Mouse (Mus musculus): ENCODE results near the gene Cdh4.

Cdh4 gene

DNA sequence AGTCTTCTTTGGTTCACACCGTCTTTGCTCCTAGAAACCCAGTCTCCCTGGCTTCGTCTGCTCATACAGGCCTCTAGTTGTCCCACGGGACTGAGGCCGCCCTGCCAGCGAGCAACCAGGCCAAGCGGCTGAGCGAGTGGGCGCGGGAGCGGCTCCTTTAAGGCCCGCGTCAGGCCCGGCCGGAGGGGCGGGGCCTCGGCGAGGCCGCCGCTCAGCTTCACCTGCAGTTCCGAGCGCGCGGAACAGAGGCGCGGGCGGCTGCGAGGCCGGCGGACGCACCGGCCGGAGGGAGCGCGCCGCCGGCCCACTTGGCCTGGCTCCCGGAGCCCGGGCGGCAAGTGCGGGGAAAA lies at the start of gene Cdh4:
Gene Cdh4 (plus strand): TSS at position 241 of the 350 bp plus-strand sequence.
- peak; percentile 72 for DNase-seq (ENCODE audit: low spot score)

DNA sequence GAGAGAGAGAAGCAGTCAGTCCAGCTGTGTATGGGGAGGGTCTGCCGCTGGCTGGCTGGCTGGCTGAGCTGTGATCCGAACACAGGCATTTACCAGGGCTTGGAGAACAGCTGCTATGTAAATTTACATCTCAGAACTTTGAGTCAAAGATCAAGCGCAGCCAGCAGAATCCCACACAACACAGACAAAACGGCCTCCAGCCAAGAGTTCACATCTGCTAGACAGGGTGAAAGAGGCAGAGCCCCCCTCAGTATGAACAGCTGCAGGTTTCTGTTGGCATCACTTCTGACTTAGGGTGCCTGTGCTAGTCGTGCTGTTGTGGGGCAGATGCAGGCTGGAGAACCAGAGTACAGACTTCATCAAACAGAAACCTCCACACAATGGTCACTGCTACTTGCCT lies 46.8 kb upstream of the Cdh4 start:
- DNase-seq (ENCODE audit: low spot score) = no peak

DNA sequence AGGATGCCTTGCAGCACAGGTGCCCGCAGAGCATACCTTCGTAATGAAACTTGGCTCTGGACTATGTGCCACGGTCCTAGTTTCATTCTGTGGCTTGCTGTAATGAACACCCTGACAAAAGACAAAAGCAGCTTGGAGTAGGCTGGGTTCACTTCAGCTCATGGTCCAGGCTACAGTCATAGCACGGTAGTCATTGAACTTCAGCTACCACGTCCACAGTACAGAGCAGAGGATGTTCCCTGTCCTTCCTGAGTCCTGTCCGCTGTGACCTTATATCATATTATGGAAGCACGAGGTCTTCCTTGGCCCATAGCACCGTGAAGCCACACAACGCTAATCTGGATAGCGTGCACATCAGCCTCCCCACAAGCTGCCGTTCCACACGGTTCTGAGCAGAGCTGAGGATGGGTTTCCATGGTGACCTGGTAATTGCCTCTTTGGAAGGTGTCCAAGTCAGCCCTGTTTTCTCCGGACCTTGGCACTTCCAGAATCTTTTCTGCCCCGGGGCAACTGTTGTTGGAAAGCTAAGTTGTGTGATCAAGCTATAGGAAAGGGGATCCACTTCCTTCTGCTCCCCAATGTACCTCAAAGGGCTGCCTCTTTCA lies 42.5 kb upstream of the Cdh4 start:
- DNase-seq (ENCODE audit: low spot score) = no peak

DNA sequence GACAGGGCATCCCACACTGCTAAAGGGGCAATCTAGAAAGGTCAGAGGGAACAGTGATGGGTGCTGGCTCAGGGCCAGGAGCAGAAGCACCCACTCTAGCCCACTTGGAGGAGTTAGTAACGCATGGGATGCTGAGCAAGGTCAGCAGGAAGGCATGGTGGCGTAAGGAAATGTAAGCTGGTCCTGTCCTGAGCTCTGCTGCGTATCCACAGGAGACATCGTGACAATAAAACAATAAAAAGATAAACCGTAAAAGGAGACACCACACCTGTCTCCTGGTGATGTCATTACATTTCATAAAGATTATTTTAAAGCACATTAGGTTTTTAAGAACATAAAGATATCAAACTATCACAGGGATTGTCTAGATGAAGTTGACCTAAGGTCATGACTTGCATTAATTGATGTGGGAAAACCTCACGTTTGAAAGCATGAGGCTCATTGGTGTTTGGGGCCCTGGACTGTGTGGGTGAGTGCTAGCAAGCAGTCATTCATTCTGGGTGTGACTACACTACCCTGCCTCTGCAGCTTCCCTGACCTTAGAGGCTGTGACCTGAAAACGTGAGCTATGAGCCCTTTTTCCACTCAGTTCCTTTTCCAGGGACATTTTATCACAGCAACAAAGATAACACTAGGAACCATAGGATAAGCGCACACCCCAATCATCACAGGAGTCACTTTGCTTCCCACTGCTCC lies 31.2 kb upstream of the Cdh4 start:
- no peak for DNase-seq (ENCODE audit: low spot score)

DNA sequence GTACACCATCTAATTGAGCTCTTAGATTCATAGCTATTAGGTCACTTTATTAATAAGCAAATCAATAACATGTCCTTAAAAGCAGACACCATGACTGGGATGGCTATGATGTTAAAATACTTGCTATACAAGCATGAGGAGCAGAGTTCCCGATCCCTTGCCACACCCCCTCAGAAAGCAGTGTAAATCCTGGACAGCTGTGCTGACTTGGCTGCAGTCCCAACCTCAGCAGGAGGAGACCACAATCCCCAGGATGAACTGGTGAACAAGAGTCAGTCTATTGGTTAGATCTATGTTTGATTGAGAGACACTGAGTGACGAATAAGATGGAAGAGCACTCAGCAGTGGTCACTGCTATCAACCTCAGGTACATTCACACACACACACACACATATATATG lies 29.3 kb upstream of the Cdh4 start:
- no peak for DNase-seq (ENCODE audit: low spot score)

DNA sequence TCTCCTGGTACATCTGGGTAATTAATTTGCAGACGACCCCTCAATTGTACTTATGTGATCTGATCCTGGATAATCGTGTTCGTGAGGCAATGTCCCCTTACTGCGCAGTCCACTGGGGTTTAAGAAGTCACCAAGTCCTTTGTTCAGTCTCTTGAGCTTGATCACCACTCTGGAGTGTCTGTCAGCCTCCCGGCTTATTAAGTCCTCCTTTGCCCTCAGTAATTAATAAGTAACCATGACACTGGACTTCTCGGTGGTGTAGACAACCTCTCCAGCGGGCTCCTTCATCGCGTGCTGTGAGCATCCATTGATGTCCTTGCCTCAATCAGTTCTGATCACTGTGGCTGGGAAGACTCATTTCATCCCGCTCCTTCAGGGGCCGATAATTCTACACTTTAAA lies 28.0 kb upstream of the Cdh4 start:
- DNase-seq (ENCODE audit: low spot score) = no peak

DNA sequence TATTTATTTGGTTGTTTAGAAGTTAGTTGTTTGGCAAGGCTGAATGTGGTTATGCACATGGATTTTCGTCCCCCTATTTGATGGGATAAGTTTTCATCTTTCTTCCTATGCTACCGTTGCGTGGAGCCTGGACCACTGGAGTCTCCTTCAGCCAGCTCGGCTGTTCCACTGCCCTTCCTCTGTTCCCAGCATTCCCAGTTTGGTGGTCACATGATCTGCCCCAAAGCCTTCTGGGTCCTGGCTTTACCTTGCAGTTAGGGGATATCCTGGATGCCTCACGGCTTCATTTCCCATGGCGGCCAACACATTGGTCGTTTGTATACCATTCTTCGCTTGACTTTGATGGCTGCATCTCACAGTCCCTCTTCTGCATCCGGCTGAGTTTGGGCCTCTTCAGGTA lies 27.5 kb upstream of the Cdh4 start:
- no peak for DNase-seq (ENCODE audit: low spot score)

DNA sequence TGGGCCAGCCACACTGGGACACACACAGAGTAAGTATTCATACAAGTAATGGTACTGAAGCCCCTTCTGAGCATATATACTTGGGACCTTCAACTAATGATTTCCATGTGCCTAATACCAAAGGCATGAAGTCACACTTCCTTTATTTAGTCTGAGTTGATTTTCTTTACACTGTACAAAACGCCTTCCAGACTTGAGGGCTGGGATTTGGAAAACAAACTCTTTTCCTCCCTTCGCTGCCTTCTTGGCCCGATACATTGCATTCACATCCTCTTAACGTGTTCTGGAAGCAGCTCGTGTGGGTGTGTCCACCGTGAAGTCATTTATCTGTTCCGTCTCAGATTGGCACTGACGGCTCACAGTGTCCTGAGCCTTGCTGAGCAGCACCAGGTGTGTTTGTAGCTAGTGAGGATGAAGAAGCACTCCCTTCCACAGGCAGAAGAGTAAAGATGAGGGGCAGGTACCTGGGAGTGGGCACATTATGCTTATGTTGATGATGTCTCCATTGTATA lies 26.3 kb upstream of the Cdh4 start:
- no peak for DNase-seq (ENCODE audit: low spot score)

DNA sequence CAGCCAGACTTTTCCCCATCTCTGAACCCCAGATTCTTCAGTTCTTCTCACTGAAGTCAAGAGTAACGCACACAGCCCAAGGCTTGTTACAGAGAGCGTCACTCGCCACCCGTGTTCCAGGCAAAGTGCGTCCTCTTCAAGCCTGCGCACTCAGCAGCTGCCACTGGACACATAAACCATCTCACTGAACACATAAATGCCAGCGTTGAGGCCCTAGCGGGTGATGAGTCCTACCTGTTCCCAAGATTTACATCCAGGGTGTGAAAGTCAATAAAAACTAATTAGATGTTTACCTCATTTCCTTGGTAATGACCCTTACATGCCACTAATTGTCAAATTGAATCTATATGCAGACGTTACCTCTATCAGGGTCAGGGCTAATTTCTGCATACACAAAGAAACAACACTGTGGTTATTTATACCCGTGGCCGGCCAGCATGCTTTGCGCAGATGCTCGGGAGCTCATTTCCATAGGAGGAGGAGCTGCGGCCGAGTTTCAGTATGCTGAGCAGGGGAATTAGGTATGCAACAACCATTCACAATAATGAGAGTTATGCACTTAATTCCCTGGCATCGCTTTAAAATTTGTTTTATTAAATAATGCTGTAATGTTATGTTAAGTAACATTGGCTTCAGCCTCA lies 25.5 kb upstream of the Cdh4 start:
- DNase-seq (ENCODE audit: low spot score) = no peak

DNA sequence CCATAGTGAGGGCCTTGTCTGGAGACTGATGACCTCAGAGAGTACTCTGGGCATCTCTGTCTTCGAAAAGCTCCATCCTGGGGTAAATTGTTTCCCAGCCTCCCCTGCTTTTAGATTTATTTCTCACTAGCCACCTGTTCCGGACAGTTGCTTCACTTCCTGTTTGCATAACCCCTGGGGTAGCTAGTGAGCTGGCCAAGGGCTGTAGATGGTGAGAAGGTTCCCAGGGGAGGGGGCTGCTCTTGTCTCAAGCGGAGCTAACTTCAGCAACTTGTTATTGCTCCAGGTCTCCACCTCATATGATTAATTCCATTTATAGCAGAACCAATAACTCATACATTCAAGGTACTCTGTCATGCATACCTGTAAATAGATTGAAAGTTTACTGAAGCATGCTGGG lies 16.6 kb upstream of the Cdh4 start:
- no peak for DNase-seq (ENCODE audit: low spot score)

DNA sequence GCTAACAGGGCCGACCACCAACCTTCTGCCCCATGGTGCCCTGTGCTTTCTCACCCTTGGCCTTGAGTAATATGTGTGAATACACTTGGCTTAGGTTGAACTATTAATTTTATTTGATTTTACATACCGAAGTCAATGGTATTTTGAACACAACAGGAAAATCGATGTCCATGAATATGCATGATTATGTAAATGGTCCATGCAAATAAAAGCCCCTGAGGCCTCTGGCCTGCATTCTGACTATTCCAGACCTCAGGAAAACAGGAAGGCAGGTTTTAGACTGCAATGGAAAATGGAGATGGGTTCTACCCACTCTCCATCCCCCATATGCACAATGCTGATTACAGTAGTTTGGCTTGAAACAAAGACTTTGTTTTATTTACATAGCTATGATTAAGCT lies 13.3 kb upstream of the Cdh4 start:
- no peak for DNase-seq (ENCODE audit: low spot score)

DNA sequence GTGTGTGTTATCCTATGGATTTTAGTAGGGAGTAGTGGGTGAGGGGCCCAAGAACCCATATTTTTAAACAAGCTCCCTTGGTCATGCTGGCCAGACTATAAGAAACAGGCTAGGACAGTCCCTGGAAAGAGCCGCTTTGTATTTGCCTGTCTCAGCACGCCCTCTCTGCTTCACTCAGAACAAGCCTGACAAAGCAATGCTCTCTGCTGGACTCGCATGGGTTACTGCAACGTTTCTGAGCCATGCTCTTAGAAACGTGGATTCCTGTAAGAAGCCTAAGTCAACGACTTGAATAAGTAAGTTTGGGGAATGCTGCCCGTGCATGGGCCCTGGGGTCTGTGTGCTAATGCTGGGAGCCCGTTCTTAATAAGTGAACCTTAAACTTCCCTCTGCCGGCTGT lies 2.1 kb upstream of the Cdh4 start:
- DNase-seq (ENCODE audit: low spot score) = peak; percentile 43

DNA sequence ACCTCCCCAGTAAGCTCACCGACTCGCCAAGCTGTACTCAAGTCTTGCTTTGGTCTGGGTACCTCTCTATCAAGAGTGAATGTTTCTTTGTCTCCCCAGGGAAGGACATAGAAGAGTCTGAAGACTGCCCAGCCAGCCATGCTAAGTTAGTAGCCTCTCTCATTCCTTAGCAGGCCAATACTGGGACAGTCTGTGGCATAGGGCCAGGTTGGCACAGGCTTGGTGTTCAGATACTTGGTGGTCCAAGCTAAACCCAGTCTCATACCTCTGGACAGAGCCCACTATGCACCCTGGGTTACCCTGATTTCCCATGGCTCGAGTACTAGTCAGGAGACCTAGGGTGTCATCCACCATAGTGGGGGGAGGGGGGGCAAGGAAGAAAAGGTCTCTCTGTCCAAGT lies 1.1 kb upstream of the Cdh4 start:
- DNase-seq (ENCODE audit: low spot score) = no peak

DNA sequence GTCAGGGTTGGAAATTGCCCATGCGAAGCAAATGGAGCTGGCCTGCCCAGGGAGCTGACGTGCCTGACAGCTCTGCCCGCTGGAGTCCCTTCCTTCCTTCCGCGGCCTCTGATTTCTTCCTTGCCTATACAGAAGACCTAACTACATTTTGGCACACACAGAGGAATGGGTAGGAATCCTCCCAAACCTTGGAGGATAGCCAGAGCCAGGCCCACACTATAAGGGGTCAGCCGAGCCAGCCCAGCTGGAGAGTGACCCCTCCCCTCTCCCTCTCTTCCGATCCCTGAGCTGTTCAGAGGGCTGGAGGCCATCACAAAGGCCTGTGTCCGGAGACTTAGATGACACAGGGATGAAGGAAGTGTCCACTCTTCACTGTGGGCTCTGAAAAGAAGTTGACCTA lies 514 bp upstream of the Cdh4 start:
- peak; percentile 32 for DNase-seq (ENCODE audit: low spot score)

DNA sequence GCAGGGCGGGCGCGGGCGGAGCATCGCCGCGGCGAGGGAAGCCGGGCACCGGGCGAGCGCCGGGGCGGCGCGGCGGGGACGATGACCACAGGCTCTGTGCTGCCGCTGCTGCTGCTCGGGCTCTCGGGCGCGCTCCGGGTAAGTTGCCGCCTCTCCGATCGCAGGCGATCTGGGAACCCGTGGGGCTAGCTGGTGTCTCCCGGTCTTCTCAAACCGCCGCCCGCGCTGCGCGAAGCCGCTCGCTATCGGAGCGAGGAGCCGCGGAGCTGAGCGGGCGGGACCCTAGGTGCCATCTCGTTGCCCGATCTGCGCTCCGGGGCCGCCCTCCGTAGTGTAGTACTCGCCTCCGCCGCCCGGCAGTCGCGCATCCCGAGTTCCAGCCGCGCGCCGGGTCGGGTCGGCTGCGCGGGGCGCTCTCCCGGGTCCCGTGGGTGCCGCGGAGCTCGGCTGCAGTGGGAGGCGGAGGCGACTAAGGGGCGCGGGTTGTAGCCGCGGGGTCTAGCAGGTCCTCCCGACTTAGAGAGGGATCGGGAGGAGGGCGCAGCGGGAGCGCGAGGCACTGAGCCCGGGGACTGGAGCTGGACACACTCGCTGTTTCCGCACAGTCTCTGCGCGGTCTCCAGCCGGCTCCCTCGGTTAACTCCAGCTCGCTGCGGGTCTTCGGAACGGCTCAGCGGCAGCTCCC lies 452 bp downstream of the Cdh4 start:
- peak; percentile 79 for DNase-seq (ENCODE audit: low spot score)

DNA sequence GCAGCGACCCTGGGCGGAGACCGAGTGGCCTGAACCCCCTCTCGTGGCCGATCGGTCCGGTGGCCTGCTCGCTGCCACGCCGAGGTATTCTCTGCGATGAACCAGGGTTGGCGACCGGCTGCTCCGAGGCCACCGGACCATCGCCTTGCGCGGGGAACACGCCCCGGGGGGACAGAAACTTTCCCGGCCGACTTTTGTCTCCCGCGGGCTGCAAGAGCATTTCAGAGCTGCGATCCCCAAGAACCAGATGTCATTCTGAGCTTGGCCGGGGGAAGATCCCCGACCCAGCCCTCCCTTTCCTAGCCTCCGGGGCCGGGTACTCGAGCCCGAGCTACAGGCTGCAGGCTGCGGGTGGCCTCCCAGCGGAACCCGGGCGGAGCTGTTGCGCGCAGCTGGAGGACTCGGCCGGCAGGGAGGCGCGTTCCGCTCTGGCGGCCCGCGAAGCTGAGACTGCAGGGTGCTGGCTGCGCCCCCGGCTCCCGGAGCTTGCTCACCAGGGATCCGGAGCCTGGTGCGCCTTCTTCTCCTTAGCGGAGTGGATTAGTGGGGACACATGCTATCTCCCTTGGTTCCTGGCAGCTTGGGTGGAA lies 1.1 kb downstream of the Cdh4 start:
- peak; percentile 64 for DNase-seq (ENCODE audit: low spot score)

DNA sequence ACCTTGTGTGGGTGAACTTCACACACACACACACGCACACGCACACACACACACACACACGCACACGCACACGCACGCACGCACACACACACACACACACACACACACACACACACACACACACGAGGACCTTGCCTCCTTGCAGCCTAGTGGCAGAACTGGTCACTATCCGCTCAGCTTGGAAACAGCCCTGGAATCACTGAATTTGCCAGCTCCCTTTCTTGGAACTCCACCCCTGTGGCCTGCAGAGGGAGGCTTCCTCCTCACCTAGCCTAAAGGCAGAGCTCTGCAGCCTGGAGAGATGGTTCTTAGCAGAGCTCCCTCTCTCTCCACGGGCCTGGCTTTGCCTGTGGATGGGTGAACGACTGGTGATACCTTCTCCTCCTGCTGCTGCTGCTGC lies 1.7 kb downstream of the Cdh4 start:
- DNase-seq (ENCODE audit: low spot score) = peak; percentile 54

DNA sequence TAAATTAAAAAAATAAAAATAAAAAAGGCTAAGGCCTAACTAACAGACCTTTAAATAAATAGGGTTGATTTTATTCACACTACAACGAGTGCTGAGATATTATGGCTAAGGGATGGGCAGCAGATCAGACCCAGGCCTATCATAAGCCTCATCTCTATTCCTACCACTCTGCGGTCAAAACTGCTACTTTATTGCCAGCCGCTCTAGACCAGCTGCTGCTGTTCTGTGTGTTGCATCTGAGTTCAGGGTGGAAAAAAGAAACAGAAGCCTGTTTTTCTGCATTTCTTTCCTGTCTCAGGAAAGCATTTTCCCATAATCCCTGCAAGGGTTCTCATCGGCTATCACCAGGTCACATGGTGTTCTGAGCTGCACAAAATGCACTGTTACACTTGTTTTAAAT lies 6.0 kb downstream of the Cdh4 start:
- no peak for DNase-seq (ENCODE audit: low spot score)

DNA sequence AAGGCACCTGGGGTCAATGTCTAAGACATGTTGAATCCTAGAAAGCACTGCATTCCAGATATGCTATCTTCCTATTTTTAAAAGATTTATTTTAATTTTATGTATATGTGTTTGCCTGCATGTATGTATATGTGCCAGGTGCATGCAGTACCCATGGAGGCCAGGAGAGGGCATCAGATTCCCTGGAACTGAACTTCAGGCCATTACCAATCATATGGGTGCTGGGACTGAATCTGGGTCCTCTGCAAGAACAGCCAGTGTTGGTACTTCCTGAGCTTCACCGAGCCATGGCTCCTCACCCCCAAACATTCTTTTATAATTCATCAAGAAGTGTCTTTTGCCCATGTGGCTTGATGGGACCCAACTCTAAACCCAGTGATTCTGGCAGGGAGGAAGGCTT lies 6.8 kb downstream of the Cdh4 start:
- no peak for DNase-seq (ENCODE audit: low spot score)

DNA sequence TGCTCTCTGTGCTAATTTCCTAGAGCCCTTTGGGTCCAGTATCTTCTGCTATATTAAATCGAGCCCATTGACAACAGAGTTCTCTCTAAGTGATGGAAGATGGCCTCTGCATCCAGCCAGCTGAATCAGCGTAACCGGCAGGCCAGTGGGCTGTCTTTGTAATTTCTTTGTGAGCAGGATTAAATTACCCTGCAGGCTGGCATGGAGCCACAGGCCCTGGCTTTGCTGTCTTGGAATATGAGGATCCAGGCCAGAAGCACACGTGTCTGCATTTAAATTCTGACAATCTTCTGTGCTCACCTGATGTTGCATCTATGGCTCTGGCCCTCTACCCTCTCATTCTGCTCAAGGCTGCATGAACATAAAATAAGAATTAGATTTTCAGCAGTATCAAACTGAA lies 17.0 kb downstream of the Cdh4 start:
- no peak for DNase-seq (ENCODE audit: low spot score)

DNA sequence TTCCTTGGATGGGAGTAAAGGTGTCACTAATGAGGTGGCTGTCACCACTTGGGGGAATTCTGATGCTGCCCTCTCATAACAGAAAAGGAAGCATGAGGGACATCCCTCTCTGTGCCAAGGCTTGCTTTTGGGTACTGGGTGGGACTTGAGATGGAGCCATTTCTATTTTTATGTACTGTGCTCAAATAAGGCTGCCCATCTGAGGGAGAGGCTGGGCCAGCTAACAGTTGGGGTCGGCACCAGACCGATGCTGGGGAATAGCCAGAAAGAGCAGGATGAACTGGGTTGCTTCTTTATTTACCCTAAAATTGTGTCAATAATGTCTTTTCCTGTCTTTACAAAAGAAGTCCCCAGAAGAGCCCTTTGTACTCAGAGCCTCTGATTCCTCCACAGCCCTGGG lies 17.4 kb downstream of the Cdh4 start:
- DNase-seq (ENCODE audit: low spot score) = no peak

DNA sequence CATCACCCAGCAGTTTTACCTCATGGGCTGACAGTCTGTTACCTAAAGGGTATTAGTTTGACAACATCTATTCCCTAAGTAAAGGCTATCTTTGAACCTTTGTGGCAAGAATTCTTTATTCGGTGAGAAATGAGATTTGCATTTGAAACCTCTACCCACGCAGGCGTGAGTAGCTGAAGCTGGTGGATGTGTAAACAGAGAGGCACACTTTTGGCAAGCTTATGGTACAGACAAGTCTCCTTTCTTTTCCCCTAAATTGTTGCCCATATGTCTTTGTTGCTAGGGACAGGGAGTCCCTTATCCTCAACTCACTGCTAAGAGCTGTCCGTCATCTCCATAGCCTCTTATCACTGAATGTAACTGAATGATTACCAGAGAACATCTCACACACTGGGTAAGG lies 21.3 kb downstream of the Cdh4 start:
- no peak for DNase-seq (ENCODE audit: low spot score)
